Mouse (Mus musculus) yolk sac, embryonic 10.5 days (tissue): ENCODE measurements around the gene Slc44a5.
"Not testable (repeated sequence)": the region's sequence is repeated elsewhere in the genome, so short reads cannot be mapped to it uniquely, and the experiment has no call there.

Experiments
- DNase-seq: peaks from one replicate; pipeline ENCODE4 v3.0.0-alpha.2; 2017; ENCODE audit warnings: low spot score

Gene Slc44a5

GRCm38 (mm10) chr3:154101671-154102070, 128.4 kb downstream of the Slc44a5 start:
- no peak for DNase-seq

- no peak for DNase-seq
Observed at GRCm38 (mm10) chr3:154110528-154110927, 137.3 kb downstream of the Slc44a5 start.

DNA sequence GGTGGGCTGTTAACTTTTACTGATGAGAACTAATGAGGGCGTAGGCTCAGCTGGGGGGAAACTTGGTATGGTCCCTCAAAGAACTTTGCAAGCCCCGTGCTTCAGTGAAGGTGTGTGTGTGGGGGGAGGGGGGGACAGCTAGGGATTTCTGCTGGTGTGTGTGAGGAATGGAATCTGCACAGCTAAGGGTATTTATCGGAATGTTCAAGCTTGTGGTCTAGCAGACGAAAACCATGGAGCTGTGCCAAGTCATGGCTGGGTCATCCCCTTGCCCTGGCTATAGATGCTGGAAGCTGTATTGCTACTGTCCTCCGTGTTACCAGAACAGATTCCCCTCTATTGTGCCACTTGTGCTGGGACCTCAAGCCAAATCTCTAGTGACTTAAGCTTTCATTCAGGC, 138.0 kb downstream of the Slc44a5 start:
- DNase-seq: peak; percentile 32

- DNase-seq: no peak
Observed at GRCm38 (mm10) chr3:154114991-154115390, 141.8 kb downstream of the Slc44a5 start.

- DNase-seq: no peak
Observed at GRCm38 (mm10) chr3:154115478-154115877, 142.2 kb downstream of the Slc44a5 start.

- DNase-seq: no peak
Observed at GRCm38 (mm10) chr3:154116000-154116399, 142.8 kb downstream of the Slc44a5 start.

- DNase-seq: no peak
Observed at GRCm38 (mm10) chr3:154118992-154119603, 145.9 kb downstream of the Slc44a5 start.

- DNase-seq: no peak
Observed at GRCm38 (mm10) chr3:154122531-154122930, 149.3 kb downstream of the Slc44a5 start.

DNA sequence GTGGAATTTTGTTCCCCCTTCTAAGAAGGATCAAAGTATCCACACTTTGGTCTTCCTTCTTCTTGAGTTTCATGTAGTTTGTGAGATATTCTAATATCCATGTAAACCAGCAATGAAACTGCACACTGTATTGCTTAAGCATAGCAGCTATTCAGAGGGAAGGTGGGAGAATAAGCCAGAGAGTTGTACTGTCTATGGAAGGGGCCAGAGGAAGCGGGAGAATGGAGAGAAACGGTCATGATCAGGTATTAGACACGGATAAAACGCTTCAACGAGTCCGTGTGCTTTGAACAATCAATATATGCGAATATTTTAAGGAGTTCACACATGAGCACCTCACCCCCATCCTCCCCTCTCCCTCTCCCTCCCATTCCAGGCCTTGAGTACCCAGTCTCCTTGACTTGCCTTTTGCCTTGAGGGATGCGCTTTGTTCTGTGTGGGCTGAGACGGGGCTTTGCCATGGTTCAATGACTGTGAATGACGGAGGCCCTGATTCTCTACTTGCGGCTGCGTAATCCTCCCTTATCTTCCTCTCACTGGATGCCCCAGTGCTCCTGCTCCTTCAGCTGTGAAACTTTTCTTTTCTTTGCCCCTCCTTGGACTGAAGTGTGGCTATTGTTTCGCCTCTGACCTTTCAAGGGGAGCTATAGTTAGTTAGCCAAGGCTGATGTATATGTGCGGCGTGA, 151.8 kb downstream of the Slc44a5 start:
- DNase-seq: no peak

- DNase-seq: no peak
Observed at GRCm38 (mm10) chr3:154125768-154126376, 152.6 kb downstream of the Slc44a5 start.

DNA sequence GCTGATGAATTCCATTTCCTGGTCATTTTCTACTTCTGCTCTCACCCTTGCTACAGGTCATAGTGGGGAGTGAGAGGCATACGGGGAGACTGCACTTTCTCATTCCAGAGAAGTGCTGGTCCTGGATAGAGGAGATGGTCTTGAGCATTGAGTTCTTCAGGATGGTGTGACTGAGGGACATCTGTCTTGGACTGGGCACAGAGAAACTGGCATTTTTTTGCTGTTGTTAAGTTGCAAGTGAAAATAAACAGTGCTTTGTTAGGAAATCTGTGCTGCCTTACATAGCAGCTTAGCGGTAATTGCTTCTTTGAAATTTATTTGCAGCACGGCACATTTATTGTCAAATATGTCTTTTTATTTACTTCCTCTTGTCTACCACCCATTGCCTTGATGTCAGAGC, 154.0 kb downstream of the Slc44a5 start:
- no peak for DNase-seq

- no peak for DNase-seq
Observed at GRCm38 (mm10) chr3:154129036-154129435, 155.8 kb downstream of the Slc44a5 start.

GRCm38 (mm10) chr3:154130431-154131114, 157.3 kb downstream of the Slc44a5 start:
- no peak for DNase-seq

- no peak for DNase-seq
Observed at GRCm38 (mm10) chr3:154133986-154134385, 160.8 kb downstream of the Slc44a5 start.

DNA sequence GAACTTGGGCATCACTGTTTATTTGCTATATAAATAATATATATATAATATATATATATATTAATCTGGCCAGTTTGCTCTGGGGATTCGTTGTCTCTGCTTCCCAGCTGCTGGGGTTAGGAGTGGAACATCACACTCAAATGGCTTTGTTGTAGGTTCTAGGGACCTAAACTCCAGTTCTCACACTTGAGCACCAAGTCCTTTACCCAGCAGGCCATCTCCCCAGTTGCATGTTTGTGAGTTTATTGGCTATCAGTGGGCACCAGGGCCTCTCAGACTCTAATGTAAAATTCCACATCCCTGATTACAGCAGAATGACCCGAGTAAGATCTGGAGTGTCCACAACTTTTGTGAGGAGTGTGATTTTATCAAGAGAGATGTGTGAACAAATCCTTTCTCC, 161.5 kb downstream of the Slc44a5 start:
- no peak for DNase-seq

- no peak for DNase-seq
Observed at GRCm38 (mm10) chr3:154136501-154136900, 163.3 kb downstream of the Slc44a5 start.

DNA sequence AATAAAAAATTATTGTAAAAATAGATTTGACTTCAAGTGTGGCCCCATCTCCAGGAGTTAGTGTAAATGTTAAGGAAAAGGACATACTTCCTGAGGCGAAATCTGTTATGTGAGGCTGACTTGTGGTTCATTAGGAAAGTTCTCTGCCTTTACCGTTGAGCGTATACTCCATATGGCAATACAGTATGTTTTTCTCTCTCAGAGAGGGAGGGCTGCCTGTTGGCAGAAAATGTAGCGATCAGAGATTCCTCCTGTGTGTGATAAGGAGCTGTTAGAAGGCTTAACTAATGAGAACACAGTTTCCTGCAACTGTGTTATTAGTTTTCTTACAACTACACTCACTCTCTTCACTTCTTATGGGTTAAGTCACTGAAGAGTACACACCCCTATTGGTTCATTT, 168.1 kb downstream of the Slc44a5 start:
- no peak for DNase-seq

GRCm38 (mm10) chr3:154142618-154143017, 169.4 kb downstream of the Slc44a5 start:
- no peak for DNase-seq

GRCm38 (mm10) chr3:154145750-154146149, 172.5 kb downstream of the Slc44a5 start:
- DNase-seq: no peak

DNA sequence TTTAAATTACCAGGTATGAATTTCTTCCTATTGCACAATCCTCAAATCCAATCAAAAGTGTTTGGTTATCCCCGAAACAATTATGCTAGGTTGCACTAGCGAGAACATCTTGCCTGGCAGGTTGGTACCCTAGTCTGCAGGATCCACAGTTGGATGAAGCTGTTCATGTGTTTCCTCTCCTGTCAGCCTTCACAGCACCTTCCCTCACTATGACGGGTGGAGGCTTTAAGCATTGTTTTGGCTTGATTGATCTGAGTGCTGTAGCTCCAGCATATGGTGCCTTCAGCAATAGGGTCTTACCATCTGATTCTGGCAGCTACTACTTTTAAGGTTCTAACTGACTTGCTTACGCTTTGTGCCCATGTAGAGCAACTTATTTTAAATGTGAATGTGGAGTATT, 176.5 kb downstream of the Slc44a5 start:
- DNase-seq: no peak

GRCm38 (mm10) chr3:154153541-154153940, 180.3 kb downstream of the Slc44a5 start:
- not testable (repeated sequence) for DNase-seq

DNA sequence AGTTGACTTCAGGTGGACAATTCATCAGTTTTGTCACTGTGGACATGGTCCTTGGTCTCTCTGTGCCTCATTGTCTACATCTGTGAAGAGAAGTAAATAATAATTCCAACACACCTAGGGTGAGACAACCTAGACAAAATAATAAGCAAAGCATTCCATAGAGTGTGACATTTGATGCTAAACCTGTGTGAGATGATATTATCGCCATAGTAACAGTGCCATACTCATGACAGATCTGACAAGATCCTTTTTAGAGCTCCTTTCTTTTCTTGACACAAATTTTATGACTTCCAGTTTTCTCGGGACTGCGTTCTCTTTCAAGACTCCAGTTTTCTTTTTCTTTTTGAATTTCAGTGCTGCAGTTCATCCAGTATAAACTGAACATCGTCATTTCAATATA, 192.6 kb downstream of the Slc44a5 start:
- no peak for DNase-seq
